Mouse (Mus musculus): ENCODE results near the gene Rgl2.

DNA sequence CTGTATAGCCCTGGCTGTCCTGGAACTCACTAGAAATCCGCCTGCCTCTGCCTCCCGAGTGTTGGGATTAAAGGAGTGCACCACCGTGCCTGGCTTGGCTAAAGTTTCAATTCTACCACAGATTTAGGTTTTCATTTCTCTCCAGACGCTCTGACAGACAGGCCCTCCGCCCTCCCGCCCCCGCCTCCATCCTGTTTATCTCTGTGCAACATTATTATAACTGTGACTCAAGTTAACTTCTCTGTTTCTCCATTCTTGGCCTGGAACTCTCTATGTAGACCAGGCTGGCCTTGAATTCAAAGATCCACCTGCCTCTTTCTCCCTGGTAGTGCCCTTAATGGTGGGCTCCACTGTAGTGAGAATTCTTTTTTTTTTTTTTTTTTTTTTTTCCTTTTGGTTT is 26.9 kb upstream of the Rgl2 start:
- TF ChIP-seq GATA1 (IDR thresholded peaks at IDR 0.05; ENCODE audit: low read length) (no peak), TAL1 (IDR thresholded peaks at IDR 0.05; ENCODE audit: low read length) (no peak)
